Mouse (Mus musculus): Measurements from ENCODE around the gene Gcgr. TPM values are rescaled to one million over a fixed set of nuclear protein-coding genes. Genes with fewer than 3 reads are reported as not detected.

Gene Gcgr
- polyA plus RNA-seq, 1 experiment from 2014 or later = 0.09 TPM

DNA sequence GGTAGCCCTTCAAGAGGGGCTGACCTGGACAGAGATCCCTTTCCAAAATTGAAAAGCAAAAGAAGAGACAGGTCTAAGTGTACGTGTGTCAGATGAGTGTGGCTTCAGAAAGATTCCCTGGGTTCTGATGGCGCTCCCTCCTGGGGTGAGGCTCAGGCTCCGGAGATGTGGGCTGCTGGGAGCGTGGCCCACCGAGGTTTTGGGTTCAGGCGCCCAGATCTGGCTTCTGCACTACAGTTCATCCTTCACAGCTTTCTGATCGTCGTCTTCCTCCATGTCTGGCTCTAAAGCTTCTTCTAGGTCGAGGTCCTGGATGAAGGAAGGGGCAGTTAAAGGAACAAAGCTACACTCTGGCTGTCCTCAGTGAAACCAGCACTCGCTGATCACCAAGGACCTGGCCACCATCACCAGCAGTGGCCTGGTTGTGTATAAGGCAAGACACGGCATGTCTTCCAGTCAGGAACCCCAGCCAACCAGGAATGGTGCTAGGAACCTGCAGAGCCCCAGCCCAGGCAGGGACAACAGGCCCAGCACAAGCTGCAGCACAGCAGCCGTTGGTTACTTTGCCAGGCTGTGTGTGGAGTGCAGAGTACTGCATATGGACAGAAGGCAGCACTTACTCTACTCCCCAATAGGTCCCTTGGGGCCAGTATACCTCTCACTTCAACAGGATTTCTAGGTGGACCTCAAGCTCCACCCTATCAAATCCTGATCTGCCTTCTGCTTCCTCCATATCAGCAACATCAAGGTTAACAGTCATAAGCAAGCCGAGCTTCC is 30.6 kb downstream of the Gcgr start:
- H3K4me3 ChIP-seq = no peak overlapping the region
- no peak overlapping the region for H3K4me2 ChIP-seq (replicated peaks)
- peaks cover 73% of the 10 kb centered on the region for H3K36me3 ChIP-seq
- WGBS = 95% methylated on average over 13 of the region's 13 CpGs
- H3K27ac ChIP-seq (replicated peaks) = no peak overlapping the region
- H3K9ac ChIP-seq (replicated peaks) = no peak overlapping the region
- no peaks in the 10 kb centered on the region for H3K9me3 ChIP-seq
- H3K4me1 ChIP-seq = no peaks in the 10 kb centered on the region
- ATAC-seq (replicated peaks) = no peak
- H3K27me3 ChIP-seq = no peaks in the 10 kb centered on the region

DNA sequence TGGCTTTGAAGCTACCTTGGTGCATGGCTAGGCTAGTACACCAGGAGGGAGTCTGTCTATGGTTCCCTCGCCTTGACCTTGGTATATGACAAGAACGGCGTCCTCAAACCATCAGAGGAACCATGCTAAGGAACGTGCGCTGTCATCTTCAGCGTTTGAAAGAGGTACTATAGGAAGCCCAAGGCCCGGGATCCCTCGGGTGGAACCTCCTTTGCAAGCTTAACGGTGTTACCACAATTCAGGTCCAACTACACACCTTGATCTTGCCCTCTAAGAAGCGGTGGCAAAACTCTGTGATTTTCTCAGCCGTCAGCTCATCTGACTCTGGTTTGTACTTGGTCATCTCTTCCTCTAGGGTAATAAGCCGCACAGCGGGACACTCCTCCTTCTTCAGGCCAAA is 32.5 kb downstream of the Gcgr start:
- Histone ChIP-seq H3K9ac (replicated peaks) (no peak overlapping the region), H3K27me3 (no peaks in the 10 kb centered on the region), H3K4me1 (no peaks in the 10 kb centered on the region), H3K9me3 (no peaks in the 10 kb centered on the region), H3K36me3 (peaks cover 92% of the 10 kb centered on the region), H3K27ac (replicated peaks) (no peak overlapping the region), H3K4me3 (no peak overlapping the region), H3K4me2 (replicated peaks) (no peak overlapping the region)
- ATAC-seq (replicated peaks) = no peak
- WGBS = 98% methylated on average over 13 of the region's 13 CpGs

DNA sequence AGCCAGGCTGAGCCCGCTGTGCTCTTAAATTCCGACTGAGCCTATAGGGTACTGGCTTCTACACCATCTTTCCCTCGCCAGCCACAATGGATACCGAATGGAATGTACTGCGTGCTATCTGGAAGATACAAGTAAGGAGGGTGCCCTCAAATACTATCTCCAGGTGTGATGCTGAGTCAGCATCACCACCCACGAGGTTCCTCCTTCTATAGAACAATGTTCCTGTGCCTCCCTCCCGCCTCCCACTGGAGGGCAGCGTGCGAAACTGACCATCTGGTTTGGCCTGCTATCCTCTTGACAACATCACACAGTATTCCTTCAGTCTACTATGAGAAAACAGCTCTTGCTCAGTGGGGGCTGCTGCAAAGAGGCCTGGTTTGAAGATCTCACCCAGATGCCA is 34.6 kb downstream of the Gcgr start:
- Histone ChIP-seq H3K9me3 (no peaks in the 10 kb centered on the region), H3K9ac (replicated peaks) (no peak overlapping the region), H3K4me3 (no peak overlapping the region), H3K4me2 (replicated peaks) (no peak overlapping the region), H3K27ac (replicated peaks) (no peak overlapping the region), H3K36me3 (peaks cover 90% of the 10 kb centered on the region), H3K4me1 (no peaks in the 10 kb centered on the region), H3K27me3 (no peaks in the 10 kb centered on the region)
- no peak for ATAC-seq (replicated peaks)
- WGBS = 87% methylated on average over 9 of the region's 9 CpGs

DNA sequence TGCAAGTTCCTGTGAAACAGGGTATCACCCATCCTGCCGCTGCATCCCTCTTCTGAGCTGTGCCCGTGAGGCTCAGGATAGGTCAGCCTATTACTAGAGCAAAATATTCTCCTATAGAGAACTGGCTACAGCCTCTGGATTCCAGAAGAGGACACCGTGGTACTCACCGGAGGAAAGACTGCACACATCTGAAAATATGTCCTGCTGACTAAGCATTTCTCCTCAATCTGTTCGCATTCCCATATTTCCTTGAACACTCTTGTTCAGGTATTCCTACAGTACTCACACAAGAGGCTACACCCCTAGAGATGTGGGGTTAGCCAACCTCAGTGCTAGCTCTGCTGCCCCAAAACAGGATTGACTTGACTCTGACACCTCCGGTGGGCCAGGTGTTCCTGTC is 37.8 kb downstream of the Gcgr start:
- H3K9ac ChIP-seq (replicated peaks) = no peak overlapping the region
- H3K4me2 ChIP-seq (replicated peaks) = no peak overlapping the region
- ATAC-seq (replicated peaks) = no peak
- no peaks in the 10 kb centered on the region for H3K9me3 ChIP-seq
- no peak overlapping the region for H3K27ac ChIP-seq (replicated peaks)
- H3K4me3 ChIP-seq = no peak overlapping the region
- H3K27me3 ChIP-seq = no peaks in the 10 kb centered on the region
- 93% methylated on average over 6 of the region's 6 CpGs for WGBS
- H3K4me1 ChIP-seq = peaks cover 17% of the 10 kb centered on the region
- peaks cover 70% of the 10 kb centered on the region for H3K36me3 ChIP-seq

DNA sequence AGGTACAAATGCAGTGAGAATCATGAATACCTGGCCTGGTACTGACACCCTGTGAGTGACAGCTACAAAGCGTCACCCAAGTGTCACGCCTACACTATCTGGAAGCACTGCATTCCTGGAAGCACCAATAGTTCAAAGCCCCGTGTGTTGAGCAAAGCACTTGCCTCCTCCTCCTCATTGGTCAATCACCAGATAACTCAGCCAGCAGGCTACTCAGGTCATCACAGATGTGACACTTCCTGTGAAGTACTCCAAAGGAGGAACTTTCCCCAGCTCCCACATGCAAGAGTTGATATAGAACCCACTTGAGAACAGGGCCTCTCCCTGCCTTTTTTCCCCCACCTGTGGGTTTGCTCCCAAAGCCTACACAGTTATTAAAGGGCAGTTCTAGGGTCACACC is 40.6 kb downstream of the Gcgr start:
- H3K4me3 ChIP-seq = peak overlapping the region; percentile 69; the same call in 1 of the 2 replicates
- WGBS = 95% methylated on average over 3 of the region's 3 CpGs

DNA sequence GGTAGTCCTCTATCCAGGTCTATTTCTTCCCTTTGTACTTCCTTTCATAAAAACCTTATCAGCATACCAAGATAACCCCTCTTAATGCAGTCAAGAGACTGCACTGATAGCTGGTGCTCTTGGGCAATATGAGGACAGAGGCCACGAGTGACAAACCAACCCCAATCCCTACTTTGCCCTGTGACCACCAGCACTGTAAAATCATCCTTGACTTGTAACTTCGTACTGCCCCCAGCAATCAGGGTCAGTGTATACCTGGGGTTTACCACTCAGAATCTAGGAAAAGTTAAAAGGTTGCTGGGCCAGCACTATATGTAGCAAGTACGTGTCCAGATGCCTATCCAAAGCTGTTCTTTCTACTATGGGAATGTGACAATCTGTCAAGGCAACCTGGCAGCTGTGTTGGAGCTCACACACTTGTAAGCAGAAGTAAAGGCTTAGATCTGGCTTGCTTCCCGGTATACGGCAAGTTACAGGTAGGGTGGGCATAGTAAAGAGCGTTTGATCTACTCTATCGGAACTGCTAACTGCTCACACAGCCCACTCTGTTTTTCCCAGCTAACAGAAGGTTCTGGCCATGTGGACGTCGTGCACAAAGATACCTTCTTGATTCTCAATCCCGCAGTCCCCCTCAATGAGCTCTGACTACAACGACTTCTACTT is 41.4 kb downstream of the Gcgr start:
- WGBS = 16% methylated on average over 11 of the region's 11 CpGs
- ATAC-seq (replicated peaks) = no peak
- H3K4me2 ChIP-seq (replicated peaks) = peak overlapping the region; percentile 85
- no peaks in the 10 kb centered on the region for H3K27me3 ChIP-seq
- peak overlapping the region; percentile 82 for H3K9ac ChIP-seq (replicated peaks)
- H3K4me1 ChIP-seq = peaks cover 28% of the 10 kb centered on the region
- peak overlapping the region; percentile 90 for H3K27ac ChIP-seq (replicated peaks)
- H3K4me3 ChIP-seq = peak overlapping the region; percentile 69
- H3K36me3 ChIP-seq = peaks cover 38% of the 10 kb centered on the region
- H3K9me3 ChIP-seq = no peaks in the 10 kb centered on the region

More for the DNA sequence above, 40.6 kb downstream of the Gcgr start:
- Histone ChIP-seq H3K27me3 (no peaks in the 10 kb centered on the region), H3K27ac (replicated peaks) (no peak overlapping the region), H3K36me3 (peaks cover 45% of the 10 kb centered on the region), H3K4me2 (replicated peaks) (peak overlapping the region; percentile 85; the same call in 1 of the 2 replicates), H3K9me3 (no peaks in the 10 kb centered on the region), H3K9ac (replicated peaks) (no peak overlapping the region; the same call in 1 of the 2 replicates), H3K4me1 (peaks cover 28% of the 10 kb centered on the region)
- ATAC-seq (replicated peaks) = no peak

DNA sequence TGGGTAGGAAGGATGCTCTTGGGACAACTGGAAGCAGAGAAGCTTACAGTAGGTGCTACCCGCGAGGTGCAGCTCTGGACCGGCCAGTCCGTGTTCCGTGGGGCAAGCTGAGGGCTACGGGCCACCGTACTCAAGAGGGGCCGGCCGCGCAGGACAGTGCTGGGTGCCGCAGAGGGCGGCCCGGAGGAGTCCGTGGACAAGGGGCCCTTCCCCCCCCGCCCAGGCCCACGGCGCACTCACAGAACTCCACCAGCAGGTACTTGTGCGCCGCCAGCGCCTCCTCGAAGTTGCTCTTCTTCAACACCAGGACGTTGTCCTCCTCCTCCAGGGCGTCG is 41.9 kb downstream of the Gcgr start:
- Histone ChIP-seq H3K4me1 (peaks cover 28% of the 10 kb centered on the region), H3K9ac (replicated peaks) (peak overlapping the region; percentile 82), H3K4me3 (peak overlapping the region; percentile 69), H3K27ac (replicated peaks) (peak overlapping the region; percentile 90), H3K9me3 (no peaks in the 10 kb centered on the region), H3K36me3 (peaks cover 35% of the 10 kb centered on the region), H3K4me2 (replicated peaks) (peak overlapping the region; percentile 85), H3K27me3 (no peaks in the 10 kb centered on the region)
- no peak; the same call in 1 of the 2 replicates for ATAC-seq (replicated peaks)
- under 1% methylated on average over 22 of the region's 24 CpGs for WGBS

DNA sequence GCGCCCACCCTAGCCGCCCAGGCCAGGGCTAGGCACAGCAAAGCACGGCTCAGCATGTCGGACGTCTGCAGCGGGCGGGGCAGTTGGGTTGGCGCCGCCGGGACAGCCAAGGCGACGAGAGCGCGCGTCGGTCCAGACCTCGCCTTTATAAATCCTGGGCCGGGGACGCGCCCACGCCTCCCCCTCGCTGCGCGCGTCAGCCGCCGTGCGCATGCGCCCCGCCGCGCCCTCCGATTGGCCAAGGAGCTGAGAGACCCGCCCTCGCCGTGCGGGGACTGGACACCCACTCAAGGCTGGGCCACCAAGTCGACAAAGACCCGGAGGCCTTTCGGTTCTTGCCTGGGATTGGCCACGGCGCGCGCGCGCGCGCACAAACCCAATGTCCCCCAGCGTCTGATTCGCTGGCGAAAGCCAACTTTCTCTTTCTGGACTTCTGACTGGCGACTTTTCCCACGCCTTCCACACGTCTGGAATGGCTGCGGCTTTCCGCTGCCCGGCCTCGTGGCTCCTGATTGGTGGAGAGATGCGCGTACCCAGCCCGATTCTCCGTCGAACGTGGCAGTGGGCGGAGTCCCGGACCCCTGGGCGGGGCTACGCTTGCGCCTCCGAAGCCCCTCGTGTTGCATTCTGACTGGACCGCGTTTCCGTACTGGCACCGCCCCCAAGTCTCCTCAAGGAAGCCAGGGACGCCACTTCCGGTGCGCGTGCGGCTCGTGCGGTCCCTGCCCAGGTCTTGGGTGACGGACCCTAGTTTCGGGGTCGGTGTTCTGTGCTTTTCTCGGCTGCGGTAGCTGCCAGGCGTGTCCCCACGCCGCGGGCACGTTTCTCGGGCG is 42.5 kb downstream of the Gcgr start, which contains the start of gene P4hb:
P4hb (minus strand) TSS at position 502 of the 833 bp plus-strand sequence.
- Histone ChIP-seq H3K4me3 (peak within 1 kb of the TSS; percentile 69), H3K4me2 (replicated peaks) (peak within 1 kb of the TSS; percentile 85), H3K9ac (replicated peaks) (peak within 1 kb of the TSS; percentile 82), H3K36me3 (peaks cover 35% of the 10 kb centered on the region), H3K27me3 (no peaks in the 10 kb centered on the region), H3K4me1 (peaks cover 28% of the 10 kb centered on the region), H3K9me3 (no peaks in the 10 kb centered on the region), H3K27ac (replicated peaks) (peak within 1 kb of the TSS; percentile 90)
- peak; percentile 97 for ATAC-seq (replicated peaks)
- under 1% methylated on average over 93 of the region's 94 CpGs for WGBS

DNA sequence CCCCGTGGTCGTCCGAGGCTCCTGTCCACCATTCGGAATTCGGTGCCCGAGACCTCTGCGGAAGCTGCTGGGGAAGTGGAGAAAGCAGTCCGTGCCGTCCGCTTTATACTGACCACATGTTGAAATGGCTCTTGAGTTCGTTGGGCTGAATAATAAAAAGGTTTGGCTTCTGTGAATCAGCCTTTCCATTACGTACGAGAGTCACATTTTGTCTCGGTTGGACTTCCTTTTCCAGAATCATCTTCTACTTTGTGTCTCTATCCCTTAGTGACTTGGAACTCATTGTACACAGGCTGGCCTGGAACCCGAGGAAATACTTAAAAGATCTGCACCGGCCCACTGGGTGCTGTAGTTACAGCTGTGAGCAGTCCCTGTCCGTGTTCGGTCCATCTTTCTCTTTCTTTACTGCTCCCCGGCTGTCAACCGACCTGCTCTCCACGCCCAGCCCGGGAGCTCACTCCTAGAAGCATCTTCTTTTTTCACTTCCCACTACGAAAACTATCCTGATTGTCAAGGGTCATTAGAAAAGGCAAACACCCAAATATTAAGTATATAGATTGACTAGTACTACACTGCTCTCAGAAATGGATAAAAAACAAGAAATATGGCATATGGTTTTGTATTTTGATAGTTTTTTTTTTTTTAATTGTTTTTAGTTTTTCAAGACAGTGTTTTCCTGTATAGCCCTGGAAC is 43.2 kb downstream of the Gcgr start:
- no peaks in the 10 kb centered on the region for H3K9me3 ChIP-seq
- H3K36me3 ChIP-seq = peaks cover 35% of the 10 kb centered on the region
- H3K4me2 ChIP-seq (replicated peaks) = peak overlapping the region; percentile 79
- H3K4me1 ChIP-seq = peaks cover 28% of the 10 kb centered on the region
- H3K9ac ChIP-seq (replicated peaks) = peak overlapping the region; percentile 82
- peak overlapping the region; percentile 69 for H3K4me3 ChIP-seq
- under 1% methylated on average over 23 of the region's 23 CpGs for WGBS
- H3K27ac ChIP-seq (replicated peaks) = peak overlapping the region; percentile 90
- ATAC-seq (replicated peaks) = no peak
- no peaks in the 10 kb centered on the region for H3K27me3 ChIP-seq

DNA sequence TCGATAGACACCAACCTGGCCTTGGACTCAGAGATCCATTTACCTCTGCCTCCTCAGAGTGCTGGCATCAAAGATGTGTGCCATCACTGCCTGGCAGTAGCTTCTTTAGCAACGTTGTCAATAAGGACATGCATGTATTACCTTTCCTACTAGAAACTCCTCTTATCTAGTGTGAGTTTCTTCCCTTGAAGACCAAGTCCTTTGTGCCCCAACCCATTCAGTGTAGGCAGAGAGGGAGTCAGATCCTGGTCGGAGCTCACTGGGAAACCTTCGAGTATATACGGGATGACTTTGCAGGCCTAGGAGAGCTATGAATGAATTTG is 43.7 kb downstream of the Gcgr start:
- H3K4me2 ChIP-seq (replicated peaks) = peak overlapping the region; percentile 79

DNA sequence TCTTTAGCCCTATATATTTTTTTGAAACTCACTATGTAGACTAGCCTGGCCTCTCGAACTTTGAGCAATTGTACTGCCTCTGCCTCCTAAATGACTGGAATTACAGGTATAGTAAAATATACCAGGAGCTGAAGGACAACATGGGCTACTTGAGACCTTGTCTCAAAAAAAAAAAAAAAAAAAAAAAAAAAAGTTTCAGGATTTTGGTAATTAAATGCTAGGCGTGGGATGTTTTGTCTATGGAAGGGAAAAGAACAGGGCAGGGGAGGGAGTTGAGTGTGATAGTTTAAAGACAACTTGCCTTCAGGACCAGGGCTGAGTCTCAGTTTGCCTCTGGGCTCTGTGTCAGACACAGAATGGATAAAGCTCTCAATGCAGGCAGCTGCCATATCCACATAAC is 44.5 kb downstream of the Gcgr start:
- no peak for ATAC-seq (replicated peaks)
- Histone ChIP-seq H3K4me2 (replicated peaks) (no peak overlapping the region), H3K9me3 (no peaks in the 10 kb centered on the region), H3K36me3 (peaks cover 38% of the 10 kb centered on the region), H3K4me3 (no peak overlapping the region), H3K4me1 (peaks cover 41% of the 10 kb centered on the region), H3K9ac (replicated peaks) (no peak overlapping the region), H3K27ac (replicated peaks) (no peak overlapping the region), H3K27me3 (no peaks in the 10 kb centered on the region)
- WGBS = 78% methylated on average over 2 of the region's 2 CpGs

More for the DNA sequence above, 43.7 kb downstream of the Gcgr start:
- H3K9me3 ChIP-seq = no peaks in the 10 kb centered on the region
- no peak overlapping the region for H3K27ac ChIP-seq (replicated peaks)
- H3K4me3 ChIP-seq = peak overlapping the region; percentile 69
- 41% methylated on average over 5 of the region's 5 CpGs for WGBS
- ATAC-seq (replicated peaks) = no peak
- H3K27me3 ChIP-seq = no peaks in the 10 kb centered on the region
- H3K9ac ChIP-seq (replicated peaks) = peak overlapping the region; percentile 82
- H3K4me1 ChIP-seq = peaks cover 33% of the 10 kb centered on the region
- peaks cover 39% of the 10 kb centered on the region for H3K36me3 ChIP-seq
